Mouse (Mus musculus) C2C12 (cell line): ENCODE results near the gene Arhgap33.

Source experiments
- CTCF ChIP-seq: IDR thresholded peaks from one replicate; pipeline ENCODE4 v1.5.1; 2011; ENCODE audit not compliant: control insufficient read depth, insufficient read depth, insufficient read length
- MYOD1 ChIP-seq: IDR thresholded peaks from one replicate; pipeline ENCODE4 v1.6.1; 2011; ENCODE audit warnings: low read depth; ENCODE audit not compliant: control insufficient read depth, insufficient read length

- TF ChIP-seq MYOD1 = no peak
- TF ChIP-seq CTCF = no peak
Observed at GRCm38 (mm10) chr7:30474999-30475398, 59.9 kb downstream of the Arhgap33 start.
